Comparison of ENCODE assay signal across 8 mouse cellular contexts in the genomic region with DNA sequence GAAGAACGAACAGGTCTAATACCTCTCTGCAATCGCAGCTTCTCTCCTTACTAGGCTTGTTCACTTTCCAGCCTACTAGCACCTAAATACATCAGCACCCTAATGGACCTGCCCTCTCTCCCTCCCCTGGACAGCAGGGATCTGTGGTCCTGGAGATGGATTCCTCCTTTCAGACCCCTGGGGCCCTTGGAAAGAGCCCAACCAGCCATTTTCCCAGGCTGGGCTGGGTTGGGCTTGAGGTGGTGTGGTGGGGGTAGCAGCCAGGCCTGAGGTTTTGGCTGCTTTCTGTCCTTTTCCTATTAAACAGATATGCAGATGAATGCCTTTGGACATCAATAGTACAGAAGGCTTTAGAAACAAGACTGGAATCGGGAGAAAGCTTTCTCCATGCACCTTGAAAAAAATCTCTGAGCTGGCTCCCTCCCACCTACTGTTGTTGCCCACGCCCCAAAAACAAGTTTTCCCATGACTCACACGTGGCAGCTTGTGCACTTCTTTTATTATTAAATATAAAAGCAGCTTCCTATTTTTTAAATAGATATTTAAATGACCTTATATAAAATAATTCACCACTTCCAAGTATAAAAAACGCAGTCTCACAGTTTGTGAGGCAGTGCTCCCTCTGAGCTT. TPM values are rescaled to one million over a fixed set of nuclear protein-coding genes. Genes with fewer than 3 reads are reported as not detected.
DNase-seq lines count a peak whose midpoint lies in the region; ATAC-seq and TF ChIP-seq lines count a peak whose summit lies in the region.

No protein-coding gene starts in this region.

- no peak for DNase-seq in left cerebral cortex, adult 2 months (ENCODE audit: extremely low spot score in 1 of 2, low spot score in 2 of 2)
- DNase-seq in left cerebral cortex, adult 8-10 months (ENCODE audit: low spot score in 2 of 2), result no peak
- peak; percentile 93 for DNase-seq in embryo, embryonic 11 days
- DNase-seq in heart, adult 11 months, result peak; percentile 98
- DNase-seq in kidney, adult 11 months, result peak; percentile 55
- DNase-seq in liver, postnatal 0 days, result peak; percentile 52
- peak; percentile 63 to 64 for DNase-seq in right cerebral cortex, adult 2 months (ENCODE audit: low spot score in 2 of 2)

- no peak for TF ChIP-seq CTCF in left cerebral cortex, adult 2 months (IDR thresholded peaks at IDR 0.05)
- TF ChIP-seq CTCF in liver, postnatal 0 days (IDR thresholded peaks at IDR 0.05; ENCODE audit: low read depth), result no peak

- no peak overlapping the region for H3K9ac ChIP-seq in liver, postnatal 0 days (replicated peaks)

- H3K27me3 ChIP-seq in liver, postnatal 0 days (ENCODE audit: insufficient read depth, low read length), result no peaks in the 10 kb centered on the region

- H3K9me3 ChIP-seq in liver, postnatal 0 days (ENCODE audit: low read length), result no peaks in the 10 kb centered on the region

- intact Hi-C loops in left cerebral cortex, adult 2 months (cut with DNase I), result no loop called here

- no peak for TF ChIP-seq EP300 in liver, postnatal 0 days (IDR thresholded peaks at IDR 0.05; ENCODE audit: low read depth)

- H3K4me1 ChIP-seq in liver, postnatal 0 days (ENCODE audit: insufficient read depth), result peaks cover 19% of the 10 kb centered on the region

- 23% methylated on average over 6 of the region's 6 CpGs for WGBS in liver, postnatal 0 days (ENCODE audit: insufficient replicate concordance)

- no peak overlapping the region for H3K4me3 ChIP-seq in left cerebral cortex, adult 2 months
- no peak overlapping the region for H3K4me3 ChIP-seq in liver, postnatal 0 days (ENCODE audit: low read depth, low read length)

- H3K4me2 ChIP-seq in liver, postnatal 0 days (ENCODE audit: low read depth, low read length), result no peak overlapping the region

- peak overlapping the region; percentile 81 for H3K27ac ChIP-seq in left cerebral cortex, adult 2 months
- no peak overlapping the region for H3K27ac ChIP-seq in liver, postnatal 0 days (ENCODE audit: low read depth)

- no peaks in the 10 kb centered on the region; the same call in 1 of the 2 replicates for H3K36me3 ChIP-seq in liver, postnatal 0 days (replicated peaks; ENCODE audit: insufficient read depth, low read length)

- peak; percentile 35 for ATAC-seq in liver, postnatal 0 days
- no peak for ATAC-seq in erythroblast, adult 5-6 weeks (replicated peaks; ENCODE audit: low FRiP score, poor library complexity, severe bottlenecking)

RNA-seq across cellular contexts. Expression of gene Csf1, which starts 19.6 kb away (rescaled TPM):
- total RNA-seq in left cerebral cortex, adult 2 months (2021), result 10 to 100 TPM; 12.6 to 13.2 TPM
- 10 to 100 TPM; 18.6 to 34.2 (median 26.6) TPM for total RNA-seq in left cerebral cortex, adult 8-10 months (2022)
- polyA plus RNA-seq in liver, postnatal 0 days (2015; fragmentation: Nextera tagmentation; extraction: Ambion mirVana), result 6.6 and 7.2 TPM in 2 replicates
- total RNA-seq in erythroblast, adult 5-6 weeks (2015; ENCODE audit: low replicate concordance), result 1.5 and 2.5 TPM in 2 replicates
- 1.3 and 1.9 TPM in 2 replicates for total RNA-seq in erythroblast, adult 5-6 weeks (2017; ENCODE audit: low replicate concordance)

RNA-seq across cellular contexts. Expression of gene Ahcyl1, which starts 44.3 kb away (rescaled TPM):
- total RNA-seq in left cerebral cortex, adult 2 months (2021), result 100 to 1,000 TPM; 332 to 340 TPM
- 100 to 1,000 TPM; 308 to 354 (median 335) TPM for total RNA-seq in left cerebral cortex, adult 8-10 months (2022)
- polyA plus RNA-seq in liver, postnatal 0 days (2015; fragmentation: Nextera tagmentation; extraction: Ambion mirVana), result 18.1 and 19.8 TPM in 2 replicates
- total RNA-seq in erythroblast, adult 5-6 weeks (2015; ENCODE audit: low replicate concordance), result 18.2 and 21.7 TPM in 2 replicates
- total RNA-seq in erythroblast, adult 5-6 weeks (2017; ENCODE audit: low replicate concordance), result 9.2 and 20.1 TPM in 2 replicates

Comparison
In these comparisons a context has a peak if more than half of its experiments do, and no peak if none do; other contexts are left out.
1. DNase-seq: peak in embryo, embryonic 11 days (single experiment), heart, adult 11 months (single experiment), kidney, adult 11 months (single experiment), liver, postnatal 0 days (single experiment) and right cerebral cortex, adult 2 months (2 of 2); none in left cerebral cortex, adult 2 months (0 of 2) and left cerebral cortex, adult 8-10 months (0 of 2).
2. RNA of gene Ahcyl1, which starts 44.3 kb away (total RNA-seq): 308 to 354 TPM in left cerebral cortex, adult 8-10 months and 332 to 340 TPM in left cerebral cortex, adult 2 months; 9.2 to 21.7 TPM in erythroblast, adult 5-6 weeks; every median in the first group is over 10 times any median in the second.